Mouse (Mus musculus): ENCODE results near the gene Rap1gap2.
A peak's percentile ranks its signal among the peaks of the same experiment; 100 is the strongest.

Gene Rap1gap2

DNA sequence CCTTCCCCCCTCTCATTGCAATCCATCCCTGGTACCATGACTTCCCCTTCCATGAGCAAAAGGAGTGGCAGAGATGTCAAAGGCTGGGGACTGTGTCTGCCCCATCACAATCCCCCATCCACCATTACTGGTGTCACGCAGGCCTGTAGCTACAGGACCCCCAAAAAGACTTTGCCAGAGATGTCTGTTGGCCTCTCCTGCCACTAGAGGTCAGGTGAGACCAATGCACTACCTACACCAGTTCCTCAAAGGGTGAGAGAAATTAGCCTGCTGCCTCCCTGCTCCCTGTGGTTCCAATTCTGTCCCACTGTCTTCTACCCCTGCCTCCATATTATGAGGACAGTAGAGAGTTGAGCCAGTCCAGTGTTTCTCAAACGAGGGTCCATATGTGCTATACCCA is 208.6 kb downstream of the Rap1gap2 start:
- no peak for DNase-seq

GRCm38 (mm10) chr11:74395583-74395982 is 215.1 kb downstream of the Rap1gap2 start:
- DNase-seq: no peak

DNA sequence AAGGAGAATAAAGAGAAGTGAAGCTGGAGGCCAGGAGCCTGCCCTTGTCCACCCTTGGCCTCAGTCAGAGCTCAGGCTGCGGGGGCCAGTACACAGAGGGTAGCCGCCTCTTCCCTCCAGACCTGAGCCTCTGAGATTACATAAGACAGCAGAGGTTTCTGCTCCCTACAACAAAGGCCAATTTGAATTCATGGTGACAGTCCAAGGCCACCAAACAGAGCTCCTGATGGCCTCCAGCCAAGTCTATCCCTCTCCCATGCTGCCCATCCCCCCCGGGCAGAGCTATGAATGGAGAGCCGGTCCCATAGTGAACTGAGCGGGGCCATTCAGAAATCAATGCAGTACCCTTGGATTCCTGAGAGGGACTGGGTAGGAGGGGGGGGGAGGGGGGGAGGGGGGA is 217.2 kb downstream of the Rap1gap2 start:
- DNase-seq: no peak

DNA sequence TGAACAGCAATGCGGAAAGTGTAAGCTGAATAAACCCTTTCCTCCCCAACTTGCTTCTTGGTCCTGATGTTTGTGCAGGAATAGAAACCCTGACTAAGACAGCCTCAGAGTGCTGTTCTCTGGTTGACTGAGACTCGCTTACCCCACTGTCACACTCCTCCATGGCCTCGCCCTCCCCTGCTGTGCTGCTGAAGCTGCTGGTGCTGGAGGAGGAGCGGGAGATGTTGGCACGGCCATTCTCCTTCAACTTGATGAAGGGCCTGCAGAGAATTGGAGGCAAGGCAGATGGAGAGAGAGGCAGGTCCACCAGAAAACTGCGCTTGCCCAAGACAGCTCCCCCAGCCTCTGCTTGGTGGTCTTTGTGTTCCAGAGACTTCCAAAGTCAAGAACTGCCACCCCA is 217.8 kb downstream of the Rap1gap2 start:
- no peak for DNase-seq

DNA sequence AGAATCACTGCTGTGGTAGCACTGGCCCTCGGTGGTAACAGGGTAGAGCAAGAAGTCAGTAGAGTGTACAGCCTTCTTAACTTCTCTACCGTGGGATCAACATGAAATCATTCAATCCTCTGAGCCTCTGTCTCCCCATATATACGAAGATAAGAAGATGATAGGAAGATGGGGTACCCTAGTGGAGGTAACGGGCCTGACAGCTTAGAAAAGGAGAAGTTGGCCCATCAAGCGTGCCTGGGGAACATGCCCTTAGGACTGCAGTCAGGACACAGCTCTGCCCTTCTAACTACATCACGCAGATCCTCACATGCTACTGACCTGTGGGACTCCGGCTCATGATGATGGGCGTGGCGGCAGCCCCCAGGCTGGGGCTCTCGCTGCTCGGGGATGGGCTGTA is 218.8 kb downstream of the Rap1gap2 start:
- DNase-seq: no peak

DNA sequence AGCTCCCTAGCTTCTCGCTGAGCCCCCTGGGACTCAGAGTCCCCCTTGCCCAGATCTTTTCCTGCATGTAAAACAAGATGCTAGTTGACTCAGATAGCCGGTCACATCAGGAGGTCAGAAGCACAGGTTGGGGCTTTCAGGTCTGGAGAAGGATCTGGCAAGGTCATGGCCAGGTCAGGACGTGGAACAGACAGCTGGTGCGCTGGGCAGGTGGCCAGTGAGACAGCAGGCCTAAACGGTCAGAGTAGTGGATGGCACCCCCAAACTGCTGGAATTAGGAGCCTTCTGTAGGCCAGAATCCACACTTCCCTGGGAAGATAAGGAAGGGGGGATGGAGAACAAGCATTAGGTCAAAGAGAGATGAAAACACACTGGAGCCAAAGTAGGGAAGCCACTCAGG is 223.5 kb downstream of the Rap1gap2 start:
- no peak for DNase-seq

DNA sequence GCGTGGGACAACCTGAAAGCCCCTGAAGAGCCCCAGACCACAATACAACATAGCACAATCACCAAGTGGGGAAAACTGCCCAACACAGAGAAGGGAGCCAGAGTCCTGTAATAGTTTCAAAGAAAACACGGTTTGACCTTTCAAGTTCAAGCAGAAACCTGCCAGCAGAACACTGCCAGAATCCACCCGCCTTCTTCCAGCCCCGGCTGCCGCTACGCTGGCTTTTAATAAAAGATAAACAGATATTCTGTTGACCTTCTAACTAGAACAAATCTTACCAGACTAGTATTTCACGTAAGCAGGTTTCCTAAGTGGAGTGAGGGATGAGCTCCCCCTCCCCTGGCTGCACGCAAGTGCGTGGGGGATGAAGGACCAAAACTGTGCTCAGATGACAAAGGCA is 225.0 kb downstream of the Rap1gap2 start:
- peak; percentile 54 for DNase-seq

DNA sequence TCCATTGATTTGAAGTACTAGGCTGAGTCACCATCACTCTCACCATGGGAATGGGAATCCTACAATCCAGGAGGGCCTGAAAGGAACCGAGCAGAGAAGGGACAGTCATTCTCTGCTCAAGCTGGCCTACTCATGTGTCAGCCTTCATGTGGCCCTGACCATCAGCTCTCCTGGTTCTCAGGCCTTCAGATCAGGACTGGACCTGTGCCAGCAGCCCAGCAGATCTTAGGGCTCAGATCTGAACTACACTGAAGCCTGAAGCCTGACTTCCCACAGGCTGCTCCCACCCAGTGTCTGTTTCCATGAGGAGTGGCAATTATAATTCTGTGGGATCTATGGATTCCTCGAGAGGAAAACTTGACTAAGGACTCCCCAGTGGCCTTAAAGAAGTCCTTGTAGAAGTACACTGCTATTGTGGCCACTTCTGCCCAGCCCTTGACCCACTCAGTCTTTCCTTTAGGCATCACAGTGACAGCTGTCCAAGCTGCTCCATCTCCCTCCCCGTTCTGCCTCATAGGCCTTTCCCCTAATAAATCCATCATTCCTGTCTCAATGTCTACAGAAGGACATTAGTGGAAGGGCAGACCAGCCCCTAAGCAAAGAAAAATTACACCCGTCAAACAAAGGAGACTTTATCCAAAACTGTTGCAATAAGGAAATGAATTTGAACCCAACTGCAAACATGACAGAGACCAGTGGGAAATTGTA is 231.4 kb downstream of the Rap1gap2 start:
- DNase-seq: no peak

DNA sequence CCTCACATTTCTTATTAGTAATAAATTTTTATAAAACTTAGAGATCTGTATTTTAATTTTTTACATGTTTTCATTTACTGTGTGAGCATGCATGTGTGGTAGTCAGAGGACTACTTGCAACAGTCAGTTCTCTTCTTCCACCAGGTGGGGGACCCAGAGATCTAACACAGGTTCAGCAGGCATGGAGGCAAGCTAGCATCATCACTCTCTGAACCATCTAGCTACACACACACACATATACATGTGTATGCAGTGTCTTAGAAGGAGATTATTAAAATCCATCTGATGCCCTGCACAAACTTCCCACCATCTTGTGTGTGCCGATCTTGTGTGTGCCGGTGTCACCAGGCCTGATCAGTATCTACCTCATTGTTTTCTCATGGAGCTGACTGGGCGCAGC is 233.9 kb downstream of the Rap1gap2 start:
- DNase-seq: no peak

DNA sequence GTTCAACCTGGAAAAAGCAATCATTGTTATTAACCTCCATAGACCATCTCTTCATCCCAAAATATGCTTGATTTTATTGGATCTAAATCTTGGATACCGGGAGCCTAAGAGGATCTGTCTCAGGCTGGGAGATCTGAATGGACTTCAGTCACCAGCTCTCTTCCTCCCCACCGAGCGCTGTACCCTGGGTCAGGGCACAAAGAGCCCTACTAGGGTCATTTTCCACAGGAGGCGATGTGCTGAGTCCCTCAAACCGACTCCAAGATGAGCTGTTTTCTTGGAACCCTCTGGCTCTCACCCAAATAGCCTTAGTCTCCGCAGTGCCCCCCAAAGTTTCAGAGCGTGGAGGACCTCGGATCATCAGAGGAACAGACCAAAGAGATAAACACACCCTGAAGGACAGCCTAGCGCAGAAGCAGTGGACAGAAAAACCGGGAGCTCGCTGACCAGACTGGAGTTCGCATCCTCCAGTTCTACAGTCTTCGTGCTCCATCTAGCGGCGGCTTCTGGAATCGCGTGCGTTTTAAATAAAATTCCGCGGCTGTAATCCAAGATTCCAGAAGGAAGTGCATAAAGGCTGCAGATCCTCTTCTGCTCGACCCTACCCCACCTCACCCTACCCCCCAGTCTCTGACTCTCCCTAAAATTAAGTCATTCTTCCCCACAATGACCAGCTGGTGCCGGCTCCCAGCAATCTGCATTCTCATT is 239.2 kb downstream of the Rap1gap2 start:
- peak; percentile 40 for DNase-seq

DNA sequence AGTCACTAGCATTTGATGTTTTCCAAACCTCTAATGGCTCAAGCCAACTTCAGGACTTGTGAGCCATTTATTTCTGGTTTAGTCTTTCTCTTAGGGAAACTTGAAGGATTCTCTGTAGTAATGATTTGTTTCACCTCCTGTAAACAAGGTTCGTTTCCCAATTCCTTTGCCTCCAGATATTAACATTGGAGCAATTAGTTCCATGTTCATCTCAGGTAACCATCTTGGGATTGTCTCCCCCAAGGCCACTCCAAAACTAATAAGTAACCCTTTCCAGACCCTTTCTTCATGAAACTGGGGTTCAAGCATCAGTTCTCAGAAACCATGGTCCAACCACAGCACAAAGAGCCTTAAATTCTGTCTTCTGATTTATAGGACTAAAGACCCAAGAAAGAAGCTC is 248.9 kb downstream of the Rap1gap2 start, which contains the start of gene Olfr412:
TSS of gene Olfr412 (plus strand) at position 301 of the 400 bp plus-strand sequence.
- no peak for DNase-seq

DNA sequence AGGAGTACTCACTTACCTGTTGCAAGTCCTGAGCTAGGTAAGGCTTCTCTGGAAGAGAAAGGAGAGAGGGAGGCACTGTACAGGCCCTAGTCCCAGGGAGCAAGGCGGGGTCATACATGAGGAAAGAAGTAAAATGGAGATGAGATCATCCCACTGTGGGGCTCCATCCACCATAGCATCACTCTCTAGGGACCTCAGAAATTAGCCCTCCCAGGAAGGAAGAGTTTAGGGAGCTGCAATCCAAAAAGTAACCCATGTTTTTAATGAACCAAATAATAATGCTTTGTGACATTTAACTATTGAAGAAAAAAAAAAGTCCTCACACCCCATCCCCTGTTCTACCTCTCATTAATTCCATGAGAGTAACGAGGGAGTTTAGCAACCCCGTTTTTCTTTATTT is 258.2 kb downstream of the Rap1gap2 start, which contains the start of gene Olfr411:
TSS of gene Olfr411 (minus strand) at position 101 of the 400 bp plus-strand sequence.
- DNase-seq: no peak

- DNase-seq: no peak
Observed at GRCm38 (mm10) chr11:74337931-74338330, 272.8 kb downstream of the Rap1gap2 start, which contains the start of gene Olfr410. Olfr410 (minus strand) TSS chr11:74338031.
